Mouse (Mus musculus) lung, embryonic 16.5 days (tissue): ENCODE results near the gene Ifit1. TPM values are rescaled to one million over a fixed set of nuclear protein-coding genes. Genes with fewer than 3 reads are reported as not detected.
"Not testable (repeated sequence)": the region's sequence is repeated elsewhere in the genome, so short reads cannot be mapped to it uniquely, and the experiment has no call there.

Experiments
- ATAC-seq: fragments of 200-750 bp; cut with Nextera tagmentation; 2 replicates; pipeline ENCODE4 v1.8.0; 2017; ENCODE audit warnings: low read depth, mild to moderate bottlenecking, moderate library complexity
- H3K27ac ChIP-seq: fragments of 300-500 bp; sonication (generic); 2 replicates; pipeline ENCODE4 v1.5.1; 2014; ENCODE audit warnings: mild to moderate bottlenecking, control low read depth, low read length
- H3K27me3 ChIP-seq: fragments of 300-500 bp; sonication (generic); 2 replicates; pipeline ENCODE4 v1.6.1; 2014; ENCODE audit warnings: low read depth, low read length, mixed read lengths; ENCODE audit not compliant: control insufficient read depth, insufficient read depth
- H3K36me3 ChIP-seq: fragments of 300-500 bp; sonication (generic); 2 replicates; pipeline ENCODE4 v1.6.1; 2014; ENCODE audit warnings: low read length; ENCODE audit not compliant: control insufficient read depth, insufficient read depth
- H3K4me1 ChIP-seq: fragments of 300-500 bp; sonication (generic); replicated peaks from 2 replicates; pipeline ENCODE4 v1.6.1; 2014; ENCODE audit warnings: low read length, mixed read lengths; ENCODE audit not compliant: control insufficient read depth, insufficient read depth
- H3K4me2 ChIP-seq: fragments of 300-500 bp; sonication (generic); 2 replicates; pipeline ENCODE4 v1.6.1; 2014; ENCODE audit warnings: low read depth, low read length, control low read depth
- H3K4me3 ChIP-seq: fragments of 300-500 bp; sonication (generic); 2 replicates; pipeline ENCODE4 v1.5.1; 2014; ENCODE audit warnings: mild to moderate bottlenecking, low read length, control low read depth
- H3K9ac ChIP-seq: fragments of 300-500 bp; sonication (generic); 2 replicates; pipeline ENCODE4 v1.6.1; 2014; ENCODE audit warnings: low read length, control low read depth
- H3K9me3 ChIP-seq: fragments of 300-500 bp; sonication (generic); 2 replicates; pipeline ENCODE4 v1.6.1; 2016; ENCODE audit warnings: low read length; ENCODE audit not compliant: control insufficient read depth
- WGBS: fragments of 180-500 bp; shearing (Covaris S2); extraction: QIAGEN DNeasy Blood & Tissue Kit; methylation state at CpG from one replicate; pipeline ENCODE4 v1.1.7; 2014; 5-methylcytosine and 5-hydroxymethylcytosine counted together
- polyA plus RNA-seq: library from polyadenylated mRNA; unstranded; fragments of >200 nt; fragmentation: Nextera tagmentation; extraction: Ambion mirVana; gene quantifications from 2 replicates; pipeline ENCODE4 v1.2.1, GENCODE M21; 2015

Gene Ifit1
- polyA plus RNA-seq, 1 experiment from 2014 or later, result 0.46 TPM

DNA sequence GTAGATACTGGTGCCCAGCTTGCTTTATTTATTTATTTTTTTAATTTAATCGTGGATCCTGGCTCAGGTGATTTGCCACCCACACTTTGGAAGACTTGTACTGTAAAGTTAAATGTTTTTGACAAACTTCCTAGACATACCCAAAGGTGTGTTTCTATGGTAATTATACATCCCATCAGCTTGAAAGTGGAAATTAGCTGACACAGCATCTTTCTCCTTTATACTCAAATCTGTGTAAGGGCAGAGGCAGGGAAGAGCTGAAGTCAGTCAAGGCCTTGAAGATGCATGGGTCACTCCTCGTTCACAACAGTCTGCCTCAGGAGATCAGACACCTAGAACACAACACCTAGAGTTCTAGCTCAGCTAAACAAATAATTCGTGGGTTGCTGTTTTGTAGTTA, 30.6 kb upstream of the Ifit1 start:
- WGBS, result 63% methylated on average over 3 of the region's 3 CpGs

DNA sequence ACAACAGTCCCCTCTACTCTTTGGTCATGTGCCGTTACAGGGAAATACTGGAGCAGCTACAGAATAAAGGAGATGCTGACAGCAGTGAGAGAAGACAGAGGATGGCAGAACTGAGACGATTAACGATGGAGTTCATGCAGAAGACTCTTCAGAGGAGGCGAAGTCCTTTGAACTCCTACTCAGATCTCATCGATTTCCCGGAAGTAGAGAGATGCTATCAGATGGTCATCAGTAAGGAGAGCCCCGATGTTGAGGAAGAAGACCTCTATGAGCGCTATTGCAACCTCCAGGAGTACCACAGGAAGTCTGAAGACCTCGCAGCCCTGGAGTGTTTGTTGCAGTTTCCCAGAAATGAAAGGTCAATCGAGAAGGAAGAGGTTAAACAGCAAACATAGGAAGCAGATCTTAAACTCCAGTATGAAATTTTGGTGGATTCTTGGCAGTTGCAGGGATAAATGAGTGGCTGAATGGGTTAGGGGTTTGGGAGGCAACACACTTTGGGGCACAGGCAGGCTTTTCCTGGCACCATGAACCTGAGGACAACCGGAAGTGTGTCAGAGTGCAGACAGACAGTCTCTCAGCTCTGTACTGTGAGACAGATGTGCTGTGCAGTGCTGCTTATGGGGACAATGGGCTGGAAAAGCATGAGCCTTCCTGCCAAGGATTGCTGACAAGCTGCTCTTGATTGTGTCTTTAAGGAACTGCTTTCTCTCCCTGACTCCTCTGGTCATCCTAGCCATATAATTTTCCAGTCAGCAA, 28.2 kb upstream of the Ifit1 start:
- not testable (repeated sequence) for H3K4me2 ChIP-seq, H3K4me3 ChIP-seq, H3K4me1 ChIP-seq, H3K36me3 ChIP-seq, H3K9ac ChIP-seq, H3K27ac ChIP-seq, ATAC-seq, H3K27me3 ChIP-seq, H3K9me3 ChIP-seq
- WGBS, result 71% methylated on average over 5 of the region's 11 CpGs

More for the DNA sequence above, 30.6 kb upstream of the Ifit1 start:
- not testable (repeated sequence) for H3K4me2 ChIP-seq, ATAC-seq, H3K27me3 ChIP-seq, H3K9me3 ChIP-seq, H3K9ac ChIP-seq, H3K4me1 ChIP-seq, H3K27ac ChIP-seq, H3K36me3 ChIP-seq, H3K4me3 ChIP-seq

DNA sequence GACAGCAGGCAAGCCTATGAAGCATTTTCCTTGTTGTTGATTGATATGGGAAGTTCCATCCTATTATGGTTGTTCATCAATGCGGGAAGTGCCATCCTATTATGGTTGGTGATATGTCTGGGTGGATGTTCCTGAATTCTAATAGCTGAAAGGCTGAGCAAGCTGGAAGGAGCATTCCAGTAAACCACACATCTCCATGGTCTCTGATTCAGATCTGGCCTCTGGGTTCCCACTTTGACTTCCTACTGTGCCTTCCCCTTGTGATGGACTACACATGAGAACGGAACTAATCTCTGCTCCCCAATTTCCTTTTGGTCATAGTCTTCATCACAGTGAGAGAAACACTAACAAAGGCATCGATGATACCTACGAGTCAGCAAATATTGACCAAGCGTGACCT, 19.8 kb upstream of the Ifit1 start:
- no peaks in the 10 kb centered on the region for H3K27me3 ChIP-seq
- ATAC-seq, result no peak
- H3K9ac ChIP-seq, result no peak overlapping the region
- 75% methylated on average over 5 of the region's 5 CpGs for WGBS
- H3K4me1 ChIP-seq, result no peaks in the 10 kb centered on the region
- H3K9me3 ChIP-seq, result no peaks in the 10 kb centered on the region
- H3K36me3 ChIP-seq, result no peaks in the 10 kb centered on the region
- H3K4me3 ChIP-seq, result no peak overlapping the region
- no peak overlapping the region for H3K4me2 ChIP-seq
- H3K27ac ChIP-seq, result no peak overlapping the region

DNA sequence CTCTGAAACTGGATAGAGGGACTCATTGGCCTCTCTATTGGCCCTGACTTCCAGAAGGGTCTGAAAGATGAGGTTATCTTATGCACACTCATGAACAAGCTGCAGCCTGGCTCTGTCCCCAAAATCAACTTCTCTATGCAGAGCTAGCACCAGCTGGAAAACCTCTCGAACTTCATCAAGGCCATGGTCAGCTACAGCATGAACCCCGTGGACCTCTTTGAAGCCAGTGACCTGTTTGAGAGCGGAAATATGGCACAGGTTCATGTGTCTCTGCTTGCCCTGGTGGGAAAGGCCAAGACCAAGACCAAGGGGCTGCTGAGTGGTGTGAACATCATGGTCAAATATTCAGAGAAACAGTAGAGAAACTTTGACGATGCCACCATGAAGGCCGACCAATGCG, 16.9 kb upstream of the Ifit1 start:
- H3K4me1 ChIP-seq, result no peaks in the 10 kb centered on the region
- no peak overlapping the region for H3K27ac ChIP-seq
- ATAC-seq, result no peak
- H3K36me3 ChIP-seq, result no peaks in the 10 kb centered on the region
- no peak overlapping the region for H3K4me2 ChIP-seq
- no peaks in the 10 kb centered on the region for H3K27me3 ChIP-seq
- WGBS, result 86% methylated on average over 6 of the region's 6 CpGs
- no peak overlapping the region for H3K4me3 ChIP-seq
- H3K9ac ChIP-seq, result no peak overlapping the region
- no peaks in the 10 kb centered on the region for H3K9me3 ChIP-seq

DNA sequence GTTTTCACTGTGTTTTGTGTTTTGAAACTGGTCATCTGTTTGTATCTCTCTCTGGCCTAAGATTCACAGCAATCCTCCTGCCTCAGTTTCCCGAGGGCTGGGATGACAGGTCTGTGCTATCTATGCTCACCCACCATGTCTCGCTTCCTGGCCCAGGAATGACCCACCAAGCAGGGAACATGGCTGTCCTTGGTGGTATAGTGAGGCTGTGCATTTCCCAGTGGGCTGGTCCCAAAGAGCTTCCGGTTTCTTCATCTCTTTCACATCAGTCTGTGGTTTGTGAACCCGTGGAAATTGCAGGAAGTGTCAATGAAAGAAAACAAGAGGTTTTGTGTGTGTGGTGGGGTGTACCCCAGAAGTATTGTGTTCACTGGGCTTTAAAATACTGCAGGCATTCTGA, 16.0 kb upstream of the Ifit1 start:
- no peak for ATAC-seq
- no peaks in the 10 kb centered on the region for H3K27me3 ChIP-seq

DNA sequence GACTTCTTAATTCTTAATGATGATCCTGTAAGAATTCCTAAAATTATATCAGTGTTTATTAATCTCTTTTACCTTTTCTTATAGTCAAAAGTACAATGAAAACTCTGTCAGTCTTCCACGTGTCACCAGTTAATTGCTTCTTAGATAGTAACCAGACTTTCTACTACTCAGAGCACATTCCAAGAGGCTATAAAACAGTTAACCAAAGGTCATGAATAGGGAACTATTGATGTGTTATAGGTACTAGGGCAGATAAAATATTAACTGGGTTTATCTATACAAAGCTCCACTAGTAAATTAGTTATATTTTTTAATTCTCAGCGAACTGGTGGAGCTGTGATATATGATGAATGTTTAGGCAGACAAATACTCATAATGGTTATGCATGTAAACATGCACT, 13.2 kb upstream of the Ifit1 start:
- no peak for ATAC-seq
- 76% methylated on average over 2 of the region's 2 CpGs for WGBS
- Histone ChIP-seq H3K27ac (no peak overlapping the region), H3K4me3 (no peak overlapping the region), H3K9me3 (no peaks in the 10 kb centered on the region), H3K27me3 (no peaks in the 10 kb centered on the region), H3K4me2 (no peak overlapping the region), H3K9ac (no peak overlapping the region), H3K4me1 (no peaks in the 10 kb centered on the region), H3K36me3 (no peaks in the 10 kb centered on the region)

More for the DNA sequence above, 16.0 kb upstream of the Ifit1 start:
- no peaks in the 10 kb centered on the region for H3K9me3 ChIP-seq
- H3K36me3 ChIP-seq, result no peaks in the 10 kb centered on the region
- H3K4me3 ChIP-seq, result no peak overlapping the region
- no peak overlapping the region for H3K9ac ChIP-seq
- no peaks in the 10 kb centered on the region for H3K4me1 ChIP-seq
- H3K4me2 ChIP-seq, result no peak overlapping the region
- WGBS, result 80% methylated on average over 4 of the region's 4 CpGs
- no peak overlapping the region for H3K27ac ChIP-seq

DNA sequence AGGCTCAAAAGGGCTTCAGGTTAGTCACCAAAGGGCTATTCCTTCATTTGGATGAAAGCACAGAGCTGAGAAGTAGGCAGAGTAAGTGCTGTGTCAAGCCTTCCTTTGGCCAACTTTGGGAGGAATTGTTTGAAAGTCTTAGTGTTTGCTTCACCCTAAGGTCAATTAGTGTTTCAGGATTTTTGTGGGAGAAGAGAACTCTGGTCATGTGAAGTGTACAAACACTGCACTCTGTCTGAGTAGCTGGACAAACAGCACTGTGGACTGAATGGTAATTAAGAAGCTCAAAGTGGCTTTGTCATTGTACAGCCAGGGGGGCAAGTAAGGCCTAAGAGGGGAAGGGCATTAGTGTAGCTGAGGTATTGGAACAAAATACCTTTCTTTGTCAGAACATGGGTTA, 9.2 kb upstream of the Ifit1 start:
- H3K9me3 ChIP-seq, result no peaks in the 10 kb centered on the region
- ATAC-seq, result peak; percentile 88
- H3K27me3 ChIP-seq, result no peaks in the 10 kb centered on the region
- H3K36me3 ChIP-seq, result no peaks in the 10 kb centered on the region
- H3K4me1 ChIP-seq, result no peaks in the 10 kb centered on the region; the same call in 1 of the 2 replicates
- no peak overlapping the region for H3K4me2 ChIP-seq
- no peak overlapping the region for H3K4me3 ChIP-seq
- no peak overlapping the region for H3K27ac ChIP-seq
- no peak overlapping the region for H3K9ac ChIP-seq

DNA sequence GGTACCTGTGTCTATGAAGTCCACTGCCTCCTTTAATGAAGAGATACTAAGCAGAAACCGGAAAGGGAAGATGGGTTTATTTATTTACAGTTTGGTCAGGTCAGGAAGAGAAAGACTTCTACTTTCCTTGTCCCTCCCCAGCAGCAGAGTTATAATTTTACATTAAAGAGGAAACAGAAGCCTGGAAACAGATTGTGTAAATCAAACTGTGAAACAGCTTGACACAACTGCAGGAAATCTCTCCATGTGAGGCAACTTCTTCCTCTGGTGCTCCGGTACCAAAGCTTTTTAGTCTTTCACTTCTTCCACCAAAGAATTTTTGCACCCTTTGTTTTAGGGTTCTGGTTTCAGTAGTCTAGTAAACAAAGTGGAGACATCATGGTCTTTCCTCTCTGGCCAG, 7.2 kb upstream of the Ifit1 start:
- no peaks in the 10 kb centered on the region; the same call in 1 of the 2 replicates for H3K4me1 ChIP-seq
- H3K27ac ChIP-seq, result no peak overlapping the region
- no peak overlapping the region for H3K4me3 ChIP-seq
- no peak overlapping the region for H3K4me2 ChIP-seq
- no peaks in the 10 kb centered on the region for H3K9me3 ChIP-seq
- H3K9ac ChIP-seq, result no peak overlapping the region
- no peaks in the 10 kb centered on the region for H3K36me3 ChIP-seq
- no peak for ATAC-seq
- no peaks in the 10 kb centered on the region for H3K27me3 ChIP-seq
- WGBS, result 36% methylated on average over 2 of the region's 2 CpGs

DNA sequence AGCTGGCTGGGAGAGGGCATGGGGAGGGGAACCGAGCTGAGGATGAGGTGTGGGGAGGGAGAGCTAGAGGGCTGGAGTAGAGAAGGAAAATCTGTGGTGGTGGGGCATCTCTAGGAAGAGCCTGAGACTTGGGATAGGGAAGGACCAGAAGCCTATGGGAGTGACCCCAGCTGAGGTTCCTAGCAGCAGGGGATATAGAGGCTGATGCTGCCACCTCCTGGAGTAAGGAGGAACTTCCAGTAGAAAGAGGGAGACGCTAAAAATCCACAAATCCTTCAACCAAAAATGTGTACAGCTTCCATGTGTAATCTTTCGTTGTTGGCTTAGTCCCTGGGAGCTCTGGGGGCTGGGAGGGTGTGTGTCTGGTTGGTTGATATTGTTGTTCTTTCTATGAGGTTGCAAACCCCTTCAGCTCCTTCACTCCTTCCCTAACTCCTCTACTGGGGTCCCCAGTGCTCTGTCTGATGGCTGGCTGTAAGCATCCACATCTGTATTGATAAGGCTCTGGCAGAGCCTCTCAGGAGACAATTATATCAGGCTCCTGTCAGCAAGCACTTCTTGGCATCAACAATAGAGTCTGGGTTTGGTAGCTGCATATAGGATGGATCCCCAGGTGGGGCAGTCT, 3.6 kb upstream of the Ifit1 start:
- Histone ChIP-seq H3K36me3 (no peaks in the 10 kb centered on the region), H3K9me3 (no peaks in the 10 kb centered on the region), H3K27ac (no peak overlapping the region), H3K9ac (no peak overlapping the region), H3K4me2 (no peak overlapping the region), H3K4me3 (no peak overlapping the region), H3K27me3 (no peaks in the 10 kb centered on the region), H3K4me1 (no peaks in the 10 kb centered on the region; the same call in 1 of the 2 replicates)
- ATAC-seq, result peak; percentile 78
- 4% methylated on average over 3 of the region's 3 CpGs for WGBS
